Mouse (Mus musculus) 3134 (cell line): Measurements from ENCODE around the gene Sstr3.

Source experiments
- DNase-seq: peaks from one replicate; pipeline ENCODE4 v3.0.0-alpha.2; 2011; ENCODE audit warnings: low spot score; ENCODE audit not compliant: insufficient read length; ENCODE audit errors: extremely low read depth

The Sstr3 gene

DNA sequence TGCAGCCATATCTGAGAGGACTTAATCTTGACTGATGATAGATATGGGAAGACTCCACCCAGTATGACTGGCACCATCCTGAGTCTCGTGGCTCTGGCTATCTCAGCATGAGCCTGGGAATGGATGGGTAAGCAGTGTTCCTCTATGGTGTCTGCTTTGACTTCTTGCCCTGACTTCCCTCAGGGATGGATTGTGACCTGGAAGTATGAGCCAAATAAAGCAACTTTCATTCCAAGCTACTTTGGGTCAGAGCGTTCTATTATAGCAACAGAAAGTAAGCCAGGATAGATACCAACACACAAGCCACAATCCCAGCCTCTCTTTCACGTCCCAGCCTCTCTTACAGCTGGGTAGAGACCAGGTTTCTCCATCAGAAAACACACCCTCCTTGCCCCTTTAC, 38.9 kb downstream of the Sstr3 start:
- no peak for DNase-seq

DNA sequence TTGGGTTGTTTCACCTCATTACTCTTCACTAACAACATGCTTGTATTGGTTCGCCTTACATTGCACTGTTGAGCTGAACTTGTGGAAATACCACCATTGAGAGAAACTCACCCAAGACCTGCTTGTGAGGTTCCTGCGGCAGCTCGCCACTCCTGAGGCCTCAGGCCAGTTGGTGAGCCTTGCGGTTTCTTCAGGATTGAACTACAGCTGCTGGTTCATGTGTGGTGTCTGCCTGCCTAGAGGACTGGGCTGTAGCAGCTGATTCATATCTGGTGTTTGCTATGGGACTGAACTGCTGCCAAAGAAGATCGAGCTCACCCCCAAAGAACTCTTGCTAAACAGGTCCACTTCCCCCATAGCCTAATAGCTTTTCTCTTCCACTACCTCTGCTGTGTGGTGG, 39.7 kb downstream of the Sstr3 start:
- DNase-seq, result no peak

DNA sequence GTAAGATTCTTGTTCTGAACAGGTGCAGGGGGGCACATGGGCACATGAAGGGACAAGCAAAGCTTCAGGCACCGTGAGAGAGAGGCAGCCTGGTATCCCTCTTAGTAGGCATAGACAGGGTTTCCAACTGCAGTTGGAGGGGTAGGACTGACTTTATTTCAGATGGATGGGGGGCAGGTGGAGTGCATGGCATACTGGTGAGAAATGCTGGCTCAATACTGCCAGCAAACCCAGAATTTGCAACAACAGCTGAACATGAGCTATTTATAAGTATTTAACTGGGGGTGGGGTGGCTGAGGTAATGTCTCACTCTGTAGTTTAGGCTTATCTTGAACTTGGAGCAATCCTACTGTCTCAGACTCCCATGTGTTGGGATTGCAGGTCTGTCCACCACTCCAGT, 40.5 kb downstream of the Sstr3 start:
- no peak for DNase-seq

DNA sequence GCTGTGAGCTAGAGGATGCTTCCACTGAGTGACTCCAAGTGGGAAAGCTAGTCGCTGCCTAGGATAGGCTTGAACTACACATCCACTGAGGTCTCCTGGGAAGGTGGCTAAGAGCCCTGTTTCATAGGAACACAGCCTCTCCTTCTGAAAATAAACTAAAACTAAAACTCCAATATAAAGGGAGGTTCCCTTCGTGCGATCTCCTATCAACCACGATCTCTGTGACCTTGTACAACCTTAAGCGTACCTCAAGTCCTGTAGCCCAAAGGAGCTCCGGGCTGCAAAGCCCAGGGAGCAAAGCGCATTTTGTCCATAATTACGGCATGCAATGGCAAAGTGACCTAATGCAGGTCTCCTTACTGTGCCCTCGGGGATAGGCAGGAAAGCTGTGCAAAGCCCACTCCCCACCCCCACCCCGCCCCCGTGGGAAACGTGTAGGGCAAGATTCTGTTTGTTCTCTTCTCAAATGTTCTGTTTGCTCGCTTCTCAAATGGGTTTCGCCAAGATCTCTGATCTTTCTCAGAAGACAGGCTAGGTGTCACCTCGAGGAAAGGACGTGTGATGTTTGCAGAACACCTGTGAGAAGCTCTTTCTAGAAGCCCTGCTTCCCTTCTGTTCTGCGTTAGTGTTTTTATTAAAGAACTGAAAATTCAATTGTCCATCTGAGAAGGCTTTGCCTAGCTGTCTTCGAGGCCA, 41.9 kb downstream of the Sstr3 start:
- no peak for DNase-seq

DNA sequence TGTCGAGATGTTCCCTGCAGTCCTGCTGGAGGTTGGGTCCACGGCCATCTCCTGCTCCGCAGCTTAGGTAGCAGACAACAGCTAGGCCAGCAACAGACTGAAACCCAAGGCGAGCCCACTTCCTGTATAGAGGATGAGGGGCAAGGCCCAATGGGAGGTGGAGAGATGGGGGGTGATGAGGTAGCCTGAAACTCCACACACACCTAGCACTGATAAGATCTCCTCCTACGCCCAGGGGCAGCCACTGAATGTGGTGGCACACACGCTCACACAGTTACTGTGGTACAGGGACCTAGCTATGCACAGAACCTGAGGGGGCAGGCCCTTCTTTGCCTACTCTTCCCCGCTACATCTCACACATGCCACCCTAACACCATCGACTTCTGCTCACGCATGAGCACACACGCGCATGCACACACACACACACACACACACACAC, 49.5 kb downstream of the Sstr3 start, which contains the start of gene Il2rb:
Il2rb (minus strand) TSS at position 304 of the 439 bp plus-strand sequence.
- DNase-seq, result no peak

DNA sequence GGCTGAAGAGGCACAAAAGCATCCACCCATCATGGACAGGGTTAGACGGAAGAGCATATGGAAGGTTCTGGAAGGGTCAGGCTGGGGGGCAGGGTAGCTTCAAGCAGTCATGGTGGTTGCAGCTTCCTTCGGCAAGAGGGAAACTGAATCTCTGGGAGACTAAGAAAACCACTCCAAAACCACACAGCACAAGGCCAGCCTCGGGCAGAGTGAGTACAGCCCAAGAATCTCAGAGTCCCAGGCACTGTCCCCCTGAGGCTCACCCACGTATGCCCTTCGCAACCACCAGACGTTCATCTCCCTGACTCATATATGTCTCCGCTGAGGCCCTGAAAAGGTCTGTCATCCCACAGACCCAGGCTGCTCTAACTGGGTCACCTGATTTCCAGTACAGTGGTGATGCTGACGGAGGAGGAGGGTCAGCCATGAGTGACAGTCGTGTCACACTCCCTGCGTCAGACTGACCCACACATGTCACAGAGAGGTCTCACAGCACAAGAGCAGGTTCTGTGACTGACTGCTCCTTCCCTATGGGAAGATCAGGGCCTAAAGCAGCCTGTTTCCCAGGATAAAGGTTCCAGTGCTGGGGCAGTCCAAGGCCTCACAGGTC, 51.0 kb downstream of the Sstr3 start:
- no peak for DNase-seq

DNA sequence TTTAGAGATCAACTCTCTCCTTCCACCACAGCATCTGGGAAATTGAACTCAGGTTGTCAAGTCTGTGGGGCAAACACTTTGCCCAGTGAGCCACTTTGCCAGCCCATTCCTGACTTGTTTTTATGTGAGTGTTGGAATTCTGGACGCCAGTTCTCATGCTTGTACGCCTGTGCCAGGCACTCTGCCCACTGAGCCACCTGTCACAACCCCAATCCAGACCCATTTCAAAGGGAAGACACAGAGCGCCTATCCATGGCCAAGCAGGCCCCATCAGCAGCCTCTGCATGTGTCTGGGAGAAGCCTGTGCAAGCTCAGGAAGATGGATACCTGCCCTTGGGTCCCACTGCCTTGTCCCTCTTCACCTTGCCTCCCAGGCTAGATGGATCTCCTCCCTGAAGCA, 53.2 kb downstream of the Sstr3 start:
- no peak for DNase-seq

DNA sequence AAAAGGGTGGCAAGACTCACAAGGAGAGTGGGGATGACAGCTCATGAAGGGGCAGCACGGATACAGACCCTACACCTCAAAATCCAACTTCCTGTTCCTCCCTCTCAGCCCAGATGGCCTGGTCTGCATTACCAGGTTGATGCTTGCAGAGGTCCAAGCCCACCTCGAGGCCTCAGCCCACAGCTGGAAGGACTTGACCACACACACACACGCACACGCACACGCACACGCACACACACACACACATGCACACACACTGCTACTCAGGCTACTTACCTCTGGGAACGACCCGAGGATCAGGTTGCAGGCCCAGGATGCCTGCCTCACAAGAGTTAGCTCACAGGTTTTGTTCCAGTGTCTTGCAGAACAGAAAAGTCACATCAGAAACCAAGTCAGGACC, 54.6 kb downstream of the Sstr3 start:
- DNase-seq, result no peak

DNA sequence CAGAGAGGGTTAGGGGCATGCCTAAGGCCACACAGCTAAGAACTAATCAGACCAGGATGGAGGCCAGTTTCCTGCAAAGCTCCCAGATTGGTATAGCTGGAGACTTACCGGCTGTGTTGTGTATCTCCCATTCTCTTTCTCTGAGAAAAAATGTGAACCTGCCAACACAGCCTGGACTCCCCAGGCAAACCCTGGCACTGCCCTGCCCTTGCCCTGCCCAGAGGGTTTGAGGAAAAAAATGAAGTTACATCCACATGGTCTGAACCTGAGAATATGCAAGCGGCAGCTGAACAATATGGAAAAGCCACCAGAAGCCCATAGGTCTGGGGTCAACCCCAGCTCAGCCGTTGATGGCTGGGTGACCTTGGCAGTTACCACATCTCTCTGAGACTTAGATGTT, 55.2 kb downstream of the Sstr3 start:
- DNase-seq, result no peak

DNA sequence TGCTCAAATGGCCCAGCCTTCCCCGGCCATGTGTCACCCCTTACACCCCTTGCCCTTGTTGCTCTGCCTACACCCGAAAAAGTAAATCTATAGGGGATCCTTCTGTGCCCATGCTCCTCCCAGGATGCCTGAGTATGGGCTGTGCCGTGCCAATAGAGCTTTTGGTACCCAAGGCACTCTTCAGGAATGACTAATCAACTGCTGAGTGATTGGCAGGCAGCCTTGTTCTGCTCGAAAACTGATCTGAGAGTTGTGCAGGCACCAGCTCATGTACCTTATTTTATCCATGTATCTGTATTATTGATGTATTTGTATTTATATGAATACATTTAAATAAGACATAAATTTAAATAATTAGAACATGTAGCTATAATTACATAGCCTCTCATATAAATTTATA, 57.4 kb downstream of the Sstr3 start:
- DNase-seq, result no peak
